Mouse (Mus musculus): ENCODE measurements around the gene Ago4. TPM values are rescaled to one million over a fixed set of nuclear protein-coding genes. Genes with fewer than 3 reads are reported as not detected.

Gene Ago4
- 2.7 and 4.1 TPM in 2 replicates for polyA plus RNA-seq (2014; fragmentation: Nextera tagmentation; extraction: Ambion mirVana)

DNA sequence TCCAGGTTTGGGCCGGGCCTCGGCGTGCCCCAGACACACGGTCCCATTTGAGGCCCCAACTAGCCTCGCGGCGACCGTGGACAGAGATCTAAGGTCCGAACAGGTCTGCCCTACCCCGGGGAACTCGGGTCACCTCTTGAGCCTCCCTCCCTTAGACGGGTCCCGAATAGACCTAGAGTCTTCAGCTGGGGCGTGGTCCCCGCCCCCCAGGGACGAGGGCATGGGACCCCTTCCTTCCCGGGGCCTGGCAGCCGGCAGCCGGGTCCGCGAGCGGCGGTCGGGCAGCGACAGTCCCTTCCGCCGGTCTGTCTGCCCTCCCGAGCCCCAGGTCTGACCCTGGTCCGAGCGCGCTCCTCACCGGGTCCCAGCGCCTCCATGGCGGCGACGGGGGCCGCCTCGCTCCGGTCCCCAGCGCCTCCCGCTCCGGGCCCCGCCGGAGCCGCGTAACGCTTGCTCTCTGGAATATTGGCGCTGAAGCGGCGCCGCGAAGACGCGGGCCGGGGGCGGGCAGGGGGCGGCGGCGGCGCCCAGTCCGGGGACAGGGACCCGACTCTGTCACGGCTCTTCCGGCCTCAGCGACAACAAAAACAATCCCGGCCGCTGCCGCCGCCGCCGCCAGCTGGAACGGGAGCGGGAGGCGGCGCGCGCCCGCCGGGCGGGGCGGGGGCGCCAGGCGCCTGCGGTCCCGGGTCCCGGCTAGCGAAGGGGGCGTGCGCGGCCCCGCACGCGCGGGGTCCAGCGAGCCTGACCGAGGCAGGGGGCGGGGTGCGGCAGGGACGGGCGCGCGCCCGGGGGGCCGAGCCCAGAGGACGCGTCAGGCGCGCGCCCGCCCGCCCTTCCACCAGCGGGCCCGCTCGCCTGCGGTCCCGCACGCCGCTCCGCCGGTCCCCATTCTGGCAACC, at the start of gene Ago4:
Ago4 (minus strand) TSS at position 646 of the 902 bp plus-strand sequence.
- DNase-seq (ENCODE audit: low spot score) (peak; percentile 87), ATAC-seq (ENCODE audit: low FRiP score) (peak; percentile 94)
- Histone ChIP-seq H3K27ac (ENCODE audit: low read depth, low read length) (peak within 1 kb of the TSS; percentile 81), H3K27me3 (ENCODE audit: control insufficient read depth, insufficient read depth, low read length) (peaks cover 2% of the 10 kb centered on the region; the same call in 1 of the 2 replicates), H3K4me2 (replicated peaks; ENCODE audit: low read depth, low read length) (peak within 1 kb of the TSS; percentile 89), H3K36me3 (ENCODE audit: control insufficient read depth, insufficient read depth, low read length) (no peaks in the 10 kb centered on the region), H3K4me3 (ENCODE audit: low read depth, low read length) (peak within 1 kb of the TSS; percentile 97), H3K9me3 (ENCODE audit: control insufficient read depth, low read length) (no peaks in the 10 kb centered on the region), H3K9ac (ENCODE audit: low read depth, low read length) (peak within 1 kb of the TSS; percentile 93), H3K4me1 (replicated peaks; ENCODE audit: control insufficient read depth, insufficient read depth, low read length) (no peaks in the 10 kb centered on the region)
- WGBS: under 1% methylated on average over 58 of the region's 120 CpGs

- H3K4me3 ChIP-seq (ENCODE audit: low read depth, low read length): no peak overlapping the region
- ATAC-seq (ENCODE audit: low FRiP score): no peak
- H3K36me3 ChIP-seq (ENCODE audit: control insufficient read depth, insufficient read depth, low read length): peaks cover 17% of the 10 kb centered on the region
Observed at GRCm38 (mm10) chr4:126579077-126579476, 45.8 kb upstream of the Ago4 start.

DNA sequence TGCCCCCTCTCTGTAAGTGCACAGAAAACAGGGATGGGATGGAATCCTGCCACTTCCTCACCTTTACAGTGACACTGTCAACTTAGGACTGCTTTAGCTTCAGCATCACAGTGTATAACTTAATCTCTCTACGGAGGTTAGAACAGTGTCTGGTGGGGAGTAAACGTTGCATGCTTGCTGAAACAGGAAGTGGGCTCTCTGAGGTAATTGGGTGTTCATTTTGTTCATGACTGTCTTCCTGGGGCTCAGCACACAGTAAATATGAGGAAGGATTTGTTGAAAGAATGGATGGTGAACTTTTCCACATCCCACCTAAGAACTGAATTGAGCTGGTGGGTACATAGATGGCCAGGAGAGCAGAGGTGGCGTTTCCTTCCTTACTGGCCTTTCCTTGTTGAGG, 44.6 kb upstream of the Ago4 start:
- 87% methylated on average over 3 of the region's 3 CpGs for WGBS
- no peaks in the 10 kb centered on the region for H3K9me3 ChIP-seq (ENCODE audit: control insufficient read depth, low read length)
- no peaks in the 10 kb centered on the region for H3K27me3 ChIP-seq (ENCODE audit: control insufficient read depth, insufficient read depth, low read length)
- ATAC-seq (ENCODE audit: low FRiP score): no peak
- H3K27ac ChIP-seq (ENCODE audit: low read depth, low read length): no peak overlapping the region
- H3K4me2 ChIP-seq (replicated peaks; ENCODE audit: low read depth, low read length): no peak overlapping the region
- H3K36me3 ChIP-seq (ENCODE audit: control insufficient read depth, insufficient read depth, low read length): peaks cover 24% of the 10 kb centered on the region
- H3K4me3 ChIP-seq (ENCODE audit: low read depth, low read length): no peak overlapping the region
- no peaks in the 10 kb centered on the region for H3K4me1 ChIP-seq (replicated peaks; ENCODE audit: control insufficient read depth, insufficient read depth, low read length)
- no peak overlapping the region for H3K9ac ChIP-seq (ENCODE audit: low read depth, low read length)
- DNase-seq (ENCODE audit: low spot score): no peak

More at GRCm38 (mm10) chr4:126579077-126579476, 45.8 kb upstream of the Ago4 start:
- DNase-seq (ENCODE audit: low spot score): no peak
- no peak overlapping the region for H3K27ac ChIP-seq (ENCODE audit: low read depth, low read length)
- no peaks in the 10 kb centered on the region for H3K9me3 ChIP-seq (ENCODE audit: control insufficient read depth, low read length)
- no peaks in the 10 kb centered on the region for H3K27me3 ChIP-seq (ENCODE audit: control insufficient read depth, insufficient read depth, low read length)
- H3K4me2 ChIP-seq (replicated peaks; ENCODE audit: low read depth, low read length): no peak overlapping the region
- no peak overlapping the region for H3K9ac ChIP-seq (ENCODE audit: low read depth, low read length)
- 91% methylated on average over 2 of the region's 2 CpGs for WGBS
- H3K4me1 ChIP-seq (replicated peaks; ENCODE audit: control insufficient read depth, insufficient read depth, low read length): no peaks in the 10 kb centered on the region

DNA sequence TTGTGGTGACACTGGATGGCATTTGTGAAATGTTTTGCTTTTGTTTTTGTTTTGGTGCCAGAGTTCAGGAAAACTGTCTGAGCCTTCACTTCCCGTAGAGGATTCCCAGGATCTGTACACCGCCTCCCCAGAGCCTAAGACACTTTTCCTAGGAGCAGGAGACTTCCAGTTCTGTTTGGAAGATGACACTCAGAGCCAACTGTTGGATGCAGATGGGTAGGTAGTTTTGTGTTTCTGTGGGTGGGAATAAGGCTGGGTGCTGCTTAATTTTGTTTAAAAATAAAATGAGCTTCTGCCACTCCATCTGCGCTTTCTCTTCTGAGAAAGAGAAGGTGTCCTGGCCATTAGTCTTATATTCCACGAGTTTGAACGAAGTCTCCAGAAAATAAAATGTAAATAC, 43.0 kb upstream of the Ago4 start:
- DNase-seq (ENCODE audit: low spot score): no peak
- no peaks in the 10 kb centered on the region for H3K4me1 ChIP-seq (replicated peaks; ENCODE audit: control insufficient read depth, insufficient read depth, low read length)
- no peaks in the 10 kb centered on the region for H3K9me3 ChIP-seq (ENCODE audit: control insufficient read depth, low read length)
- no peak overlapping the region for H3K4me3 ChIP-seq (ENCODE audit: low read depth, low read length)
- ATAC-seq (ENCODE audit: low FRiP score): no peak
- 92% methylated on average over 5 of the region's 5 CpGs for WGBS
- H3K27ac ChIP-seq (ENCODE audit: low read depth, low read length): no peak overlapping the region
- no peak overlapping the region for H3K9ac ChIP-seq (ENCODE audit: low read depth, low read length)
- no peak overlapping the region for H3K4me2 ChIP-seq (replicated peaks; ENCODE audit: low read depth, low read length)
- peaks cover 24% of the 10 kb centered on the region for H3K36me3 ChIP-seq (ENCODE audit: control insufficient read depth, insufficient read depth, low read length)
- no peaks in the 10 kb centered on the region for H3K27me3 ChIP-seq (ENCODE audit: control insufficient read depth, insufficient read depth, low read length)

DNA sequence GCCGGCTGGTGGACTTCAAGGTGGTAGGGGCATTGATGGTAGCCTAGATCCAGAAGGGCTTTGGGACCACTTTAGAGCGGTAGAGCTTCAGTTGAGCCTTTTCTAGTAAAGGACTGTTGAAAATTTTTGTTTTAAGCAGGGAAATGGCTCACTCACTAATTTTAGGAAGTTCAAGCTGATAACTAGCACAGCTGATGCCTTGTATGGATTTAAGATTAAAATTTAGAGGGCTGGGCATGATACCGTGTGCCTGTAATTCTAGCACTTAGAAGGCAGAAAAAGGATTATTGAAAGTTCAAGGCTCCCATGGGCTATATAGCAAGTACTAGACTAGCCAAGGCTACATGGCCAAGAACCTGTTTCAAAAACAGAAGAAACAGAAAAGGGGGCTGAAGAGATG, 36.5 kb upstream of the Ago4 start:
- H3K27ac ChIP-seq (ENCODE audit: low read depth, low read length): no peak overlapping the region
- DNase-seq (ENCODE audit: low spot score) (no peak), ATAC-seq (ENCODE audit: low FRiP score) (no peak)
- H3K36me3 ChIP-seq (ENCODE audit: control insufficient read depth, insufficient read depth, low read length): peaks cover 17% of the 10 kb centered on the region
- H3K4me3 ChIP-seq (ENCODE audit: low read depth, low read length): no peak overlapping the region
- H3K9me3 ChIP-seq (ENCODE audit: control insufficient read depth, low read length): no peaks in the 10 kb centered on the region
- H3K4me1 ChIP-seq (replicated peaks; ENCODE audit: control insufficient read depth, insufficient read depth, low read length): no peaks in the 10 kb centered on the region
- no peak overlapping the region for H3K4me2 ChIP-seq (replicated peaks; ENCODE audit: low read depth, low read length)
- no peak overlapping the region for H3K9ac ChIP-seq (ENCODE audit: low read depth, low read length)
- 96% methylated on average over 3 of the region's 3 CpGs for WGBS
- H3K27me3 ChIP-seq (ENCODE audit: control insufficient read depth, insufficient read depth, low read length): no peaks in the 10 kb centered on the region

- no peak overlapping the region for H3K4me3 ChIP-seq (ENCODE audit: low read depth, low read length)
- no peak overlapping the region for H3K27ac ChIP-seq (ENCODE audit: low read depth, low read length)
- ATAC-seq (ENCODE audit: low FRiP score) (no peak), DNase-seq (ENCODE audit: low spot score) (no peak)
- H3K4me1 ChIP-seq (replicated peaks; ENCODE audit: control insufficient read depth, insufficient read depth, low read length): no peaks in the 10 kb centered on the region
- H3K9me3 ChIP-seq (ENCODE audit: control insufficient read depth, low read length): no peaks in the 10 kb centered on the region
- no peak overlapping the region for H3K4me2 ChIP-seq (replicated peaks; ENCODE audit: low read depth, low read length)
- 94% methylated on average over 4 of the region's 4 CpGs for WGBS
- H3K27me3 ChIP-seq (ENCODE audit: control insufficient read depth, insufficient read depth, low read length): no peaks in the 10 kb centered on the region
- H3K9ac ChIP-seq (ENCODE audit: low read depth, low read length): no peak overlapping the region
- H3K36me3 ChIP-seq (ENCODE audit: control insufficient read depth, insufficient read depth, low read length): 0 out of 2 replicates have a peak, but pooled peaks cover 3% of the 10 kb centered on the region
Observed at GRCm38 (mm10) chr4:126567243-126567642, 34.0 kb upstream of the Ago4 start.

DNA sequence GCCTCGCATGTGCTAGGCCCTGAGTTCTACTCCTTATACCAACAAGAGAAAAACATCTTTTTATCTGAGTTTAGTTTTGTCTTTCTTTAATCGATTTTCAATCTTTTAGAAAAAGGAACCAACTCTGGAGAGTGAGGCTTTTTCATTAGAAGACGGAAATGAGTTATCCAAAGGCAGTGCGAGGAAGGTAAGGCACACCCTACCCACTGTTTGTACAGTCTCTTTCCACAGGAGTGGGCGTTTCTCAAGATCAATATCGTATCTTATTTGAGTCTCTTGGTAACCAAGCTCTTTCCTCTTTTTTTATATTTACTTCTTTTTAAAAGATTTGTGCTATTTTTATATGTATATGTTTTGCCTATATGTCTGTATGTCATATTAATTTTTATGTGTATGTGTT, 30.5 kb upstream of the Ago4 start:
- Histone ChIP-seq H3K9me3 (ENCODE audit: control insufficient read depth, low read length) (no peaks in the 10 kb centered on the region), H3K4me2 (replicated peaks; ENCODE audit: low read depth, low read length) (no peak overlapping the region), H3K4me1 (replicated peaks; ENCODE audit: control insufficient read depth, insufficient read depth, low read length) (no peaks in the 10 kb centered on the region), H3K27me3 (ENCODE audit: control insufficient read depth, insufficient read depth, low read length) (no peaks in the 10 kb centered on the region), H3K27ac (ENCODE audit: low read depth, low read length) (no peak overlapping the region), H3K9ac (ENCODE audit: low read depth, low read length) (no peak overlapping the region), H3K4me3 (ENCODE audit: low read depth, low read length) (no peak overlapping the region), H3K36me3 (ENCODE audit: control insufficient read depth, insufficient read depth, low read length) (0 out of 2 replicates have a peak, but pooled peaks cover 3% of the 10 kb centered on the region)
- 94% methylated on average over 6 of the region's 6 CpGs for WGBS
- DNase-seq (ENCODE audit: low spot score) (no peak), ATAC-seq (ENCODE audit: low FRiP score) (no peak)

DNA sequence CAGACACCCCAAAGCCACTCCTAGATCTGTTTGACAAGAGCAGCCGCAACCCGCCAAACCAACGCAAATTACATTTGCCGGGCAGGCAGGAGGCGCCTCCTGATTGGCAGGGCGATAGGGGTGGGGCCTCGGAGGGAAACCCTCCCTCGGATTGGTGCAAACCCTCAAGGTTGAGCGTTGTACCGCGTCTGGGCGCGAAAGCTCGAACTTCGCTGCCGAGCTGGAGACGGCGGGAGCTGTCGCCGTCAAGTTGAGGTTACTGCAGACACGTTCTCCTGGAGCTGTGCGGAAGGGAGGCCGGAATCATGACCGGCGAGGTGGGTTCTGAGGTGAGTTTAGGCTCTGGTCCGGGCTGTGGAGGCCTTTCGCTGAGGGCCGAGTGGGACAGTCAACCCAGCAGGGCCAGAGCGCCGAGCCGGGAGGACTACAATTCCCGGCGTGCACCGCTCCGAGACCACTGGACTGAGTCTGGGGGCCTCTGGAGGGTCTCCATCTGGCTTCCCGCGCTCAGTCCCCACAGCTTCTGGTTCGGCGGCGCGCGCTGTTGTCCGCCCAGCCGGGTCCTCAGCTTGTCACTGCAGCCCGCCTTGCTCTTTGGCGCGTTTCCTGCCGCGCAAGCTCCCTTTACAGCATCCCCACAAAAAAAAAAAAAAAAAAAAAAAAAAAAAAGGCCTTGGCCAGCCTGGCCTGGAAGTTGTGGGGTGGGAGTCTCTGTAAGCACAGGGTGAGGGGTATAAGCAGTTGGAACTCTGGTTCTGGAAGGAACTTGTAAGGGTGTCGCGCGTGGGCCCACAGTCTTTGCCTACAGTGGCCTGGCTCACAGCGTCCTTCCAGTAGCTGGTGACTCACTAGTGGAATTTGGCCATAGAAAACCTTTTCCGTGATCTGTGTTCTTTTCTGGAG, 23.8 kb upstream of the Ago4 start, which contains the start of gene Clspn:
Clspn (plus strand) TSS at position 127 of the 903 bp plus-strand sequence.
- no peaks in the 10 kb centered on the region for H3K36me3 ChIP-seq (ENCODE audit: control insufficient read depth, insufficient read depth, low read length)
- peak; percentile 97 for ATAC-seq (ENCODE audit: low FRiP score)
- peak within 1 kb of the TSS; percentile 57 for H3K4me2 ChIP-seq (replicated peaks; ENCODE audit: low read depth, low read length)
- DNase-seq (ENCODE audit: low spot score): peak; percentile 93
- peak within 1 kb of the TSS; percentile 64 for H3K4me3 ChIP-seq (ENCODE audit: low read depth, low read length)
- under 1% methylated on average over 54 of the region's 54 CpGs for WGBS
- H3K4me1 ChIP-seq (replicated peaks; ENCODE audit: control insufficient read depth, insufficient read depth, low read length): no peaks in the 10 kb centered on the region
- peak within 1 kb of the TSS; percentile 62 for H3K27ac ChIP-seq (ENCODE audit: low read depth, low read length)
- H3K9me3 ChIP-seq (ENCODE audit: control insufficient read depth, low read length): no peaks in the 10 kb centered on the region
- no peaks in the 10 kb centered on the region for H3K27me3 ChIP-seq (ENCODE audit: control insufficient read depth, insufficient read depth, low read length)
- peak within 1 kb of the TSS; percentile 66 for H3K9ac ChIP-seq (ENCODE audit: low read depth, low read length)

Measured in hindbrain, embryonic 11.5 days (tissue).